Mouse (Mus musculus): Measurements from ENCODE around the gene Pigu. TPM values are rescaled to one million over a fixed set of nuclear protein-coding genes. Genes with fewer than 3 reads are reported as not detected.
A peak's percentile ranks its signal among the peaks of the same experiment; 100 is the strongest.

Pigu gene
- 10 to 100 TPM; 27.2 to 28.4 TPM for total RNA-seq (2021)
- long read RNA-seq, experiment 1, transcript Pigu-201 (12 exons, 1,636 nt), result major isoform, 8 of 12 reads
- long read RNA-seq, experiment 1, partial matches to known transcripts, result 2 of 12 reads
- long read RNA-seq, experiment 1, other reads (novel, unspliced or antisense), result 2 of 12 reads
- long read RNA-seq, experiment 2, transcript Pigu-201 (12 exons, 1,636 nt), result major isoform, 8 of 10 reads
- long read RNA-seq, experiment 2, partial matches to known transcripts, result 2 of 10 reads
- long read RNA-seq, experiment 2, other reads (novel, unspliced or antisense), result 0 of 10 reads

GRCm38 (mm10) chr2:155356971-155357591, at the start of gene Pigu:
Gene Pigu, minus strand, starts transcription at chr2:155357430.
- intact Hi-C loops (cut with DNase I), result loop anchor here (1.0 to 10.0 kb wide), 2 partner anchors 24 to 462 kb away; partner anchors contain the start of genes Eif2s2 and Trp53inp2
- peak within 1 kb of the TSS; percentile 87 for H3K27ac ChIP-seq
- H3K4me3 ChIP-seq, result peak within 1 kb of the TSS; percentile 76
- no peak; the same call in 1 of the 2 replicates for TF ChIP-seq CTCF (IDR thresholded peaks at IDR 0.05)
- DNase-seq (ENCODE audit: extremely low spot score in 1 of 2, low spot score in 2 of 2), result peak; percentile 92 to 94

- intact Hi-C loops (cut with DNase I), result no loop called here
- Histone ChIP-seq H3K27ac (no peak overlapping the region), H3K4me3 (no peak overlapping the region)
- no peak for TF ChIP-seq CTCF (IDR thresholded peaks at IDR 0.05)
- DNase-seq (ENCODE audit: extremely low spot score in 1 of 2, low spot score in 2 of 2), result no peak
These were observed 47.4 kb upstream of the Pigu start for GRCm38 (mm10) chr2:155404635-155405034.

- Histone ChIP-seq H3K27ac (no peak overlapping the region), H3K4me3 (no peak overlapping the region)
- intact Hi-C loops (cut with DNase I), result no loop called here
- DNase-seq (ENCODE audit: extremely low spot score in 1 of 2, low spot score in 2 of 2), result no peak
- no peak for TF ChIP-seq CTCF (IDR thresholded peaks at IDR 0.05)
These were observed 44.7 kb upstream of the Pigu start for GRCm38 (mm10) chr2:155401926-155402325.

- Histone ChIP-seq H3K27ac (peak overlapping the region; percentile 12; the same call in 1 of the 2 replicates), H3K4me3 (no peak overlapping the region)
- TF ChIP-seq CTCF (IDR thresholded peaks at IDR 0.05), result no peak
- intact Hi-C loops (cut with DNase I), result no loop called here
- no peak for DNase-seq (ENCODE audit: extremely low spot score in 1 of 2, low spot score in 2 of 2)
These were observed 43.0 kb upstream of the Pigu start for GRCm38 (mm10) chr2:155400276-155400675.

- intact Hi-C loops (cut with DNase I), result no loop called here
- H3K4me3 ChIP-seq, result no peak overlapping the region
- no peak for TF ChIP-seq CTCF (IDR thresholded peaks at IDR 0.05)
- H3K27ac ChIP-seq, result no peak overlapping the region
- no peak for DNase-seq (ENCODE audit: extremely low spot score in 1 of 2, low spot score in 2 of 2)
These were observed 37.4 kb upstream of the Pigu start for GRCm38 (mm10) chr2:155394586-155394985.

GRCm38 (mm10) chr2:155388573-155388972, 31.3 kb upstream of the Pigu start:
- intact Hi-C loops (cut with DNase I), result loop anchor here (5.0 kb wide), 1 partner anchor 311 kb away; no protein-coding TSS in a partner anchor
- no peak overlapping the region for H3K27ac ChIP-seq

GRCm38 (mm10) chr2:155387052-155387451, 29.8 kb upstream of the Pigu start:
- TF ChIP-seq CTCF (IDR thresholded peaks at IDR 0.05), result peak; percentile 10; the same call in 1 of the 2 replicates
- peak overlapping the region; percentile 8; the same call in 1 of the 2 replicates for H3K27ac ChIP-seq
- intact Hi-C loops (cut with DNase I), result loop anchor here (5.0 kb wide), 1 partner anchor 310 kb away; no protein-coding TSS in a partner anchor
- H3K4me3 ChIP-seq, result no peak overlapping the region
- no peak for DNase-seq (ENCODE audit: extremely low spot score in 1 of 2, low spot score in 2 of 2)

More at GRCm38 (mm10) chr2:155388573-155388972, 31.3 kb upstream of the Pigu start:
- no peak for TF ChIP-seq CTCF (IDR thresholded peaks at IDR 0.05)
- H3K4me3 ChIP-seq, result no peak overlapping the region
- DNase-seq (ENCODE audit: extremely low spot score in 1 of 2, low spot score in 2 of 2), result no peak

GRCm38 (mm10) chr2:155386534-155386899, 29.3 kb upstream of the Pigu start:
- TF ChIP-seq CTCF (IDR thresholded peaks at IDR 0.05), result no peak
- H3K27ac ChIP-seq, result peak overlapping the region; percentile 59
- H3K4me3 ChIP-seq, result no peak overlapping the region
- DNase-seq (ENCODE audit: extremely low spot score in 1 of 2, low spot score in 2 of 2), result peak; percentile 34 to 63
- intact Hi-C loops (cut with DNase I), result loop anchor here (5.0 kb wide), 1 partner anchor 309 kb away; no protein-coding TSS in a partner anchor

- H3K27ac ChIP-seq, result peak overlapping the region; percentile 59
- no peak for DNase-seq (ENCODE audit: extremely low spot score in 1 of 2, low spot score in 2 of 2)
- TF ChIP-seq CTCF (IDR thresholded peaks at IDR 0.05), result no peak
- intact Hi-C loops (cut with DNase I), result loop anchor here (5.0 kb wide), 1 partner anchor 309 kb away; no protein-coding TSS in a partner anchor
- no peak overlapping the region for H3K4me3 ChIP-seq
These were observed 28.7 kb upstream of the Pigu start for GRCm38 (mm10) chr2:155385731-155386533.

- H3K4me3 ChIP-seq, result no peak overlapping the region
- H3K27ac ChIP-seq, result no peak overlapping the region
- TF ChIP-seq CTCF (IDR thresholded peaks at IDR 0.05), result peak; percentile 88
- peak; percentile 74 to 77 for DNase-seq (ENCODE audit: extremely low spot score in 1 of 2, low spot score in 2 of 2)
- intact Hi-C loops (cut with DNase I), result loop anchor here (5.0 kb wide), 1 partner anchor 308 kb away; no protein-coding TSS in a partner anchor
These were observed 27.9 kb upstream of the Pigu start for GRCm38 (mm10) chr2:155385090-155385489.

GRCm38 (mm10) chr2:155382791-155383438, 25.7 kb upstream of the Pigu start:
- Histone ChIP-seq H3K4me3 (peak overlapping the region; percentile 82), H3K27ac (peak overlapping the region; percentile 100)
- intact Hi-C loops (cut with DNase I), result loop anchor here (1.0 to 5.0 kb wide), 2 partner anchors 107 to 146 kb away; partner anchors contain the start of genes Dynlrb1 and Map1lc3a
- peak; percentile 12 for TF ChIP-seq CTCF (IDR thresholded peaks at IDR 0.05)
- no peak for DNase-seq (ENCODE audit: extremely low spot score in 1 of 2, low spot score in 2 of 2)

Data from left cerebral cortex, adult 2 months (tissue).